Mouse (Mus musculus) CH12.LX (cell line): ENCODE results near the gene Prl4a1. TPM values are rescaled to one million over a fixed set of nuclear protein-coding genes. Genes with fewer than 3 reads are reported as not detected.
"Not testable (repeated sequence)": the region's sequence is repeated elsewhere in the genome, so short reads cannot be mapped to it uniquely, and the experiment has no call there.

Experiments used
- DNase-seq: peaks from one replicate; pipeline ENCODE4 v3.0.0-alpha.2; 2013; ENCODE audit errors: extremely low read depth
- H3K27ac ChIP-seq: 2 replicates; pipeline ENCODE4 v1.5.1; 2012; ENCODE audit warnings: low read depth, mild to moderate bottlenecking, control low read depth, moderate library complexity; ENCODE audit not compliant: insufficient read depth
- H3K27me3 ChIP-seq: replicated peaks from 2 replicates; pipeline ENCODE3; 2012; ENCODE audit warnings: inconsistent platforms
- H3K36me3 ChIP-seq, 2 experiments: replicated peaks in 1 of 2; 2 replicates each; pipeline versions ENCODE3 to v1.6.1; 2012; ENCODE audit warnings: inconsistent platforms in 1 of 2, low read length in 1 of 2, mild to moderate bottlenecking in 1 of 2, mixed read lengths in 1 of 2, moderate library complexity in 1 of 2; ENCODE audit not compliant: control insufficient read depth in 1 of 2, insufficient read depth in 1 of 2
- H3K4me1 ChIP-seq, 2 experiments: 2 replicates each; pipeline ENCODE4 v1.6.1; 2012; ENCODE audit warnings: inconsistent platforms in 1 of 2, moderate library complexity in 1 of 2; ENCODE audit not compliant: insufficient read depth in 2 of 2, control insufficient read depth in 1 of 2
- H3K4me2 ChIP-seq: 2 replicates; pipeline ENCODE4 v1.6.1; 2012; ENCODE audit warnings: low read depth, mild to moderate bottlenecking, control low read depth; ENCODE audit not compliant: poor library complexity, insufficient read depth, severe bottlenecking
- H3K4me3 ChIP-seq, 3 experiments: fragments of 150-350 bp in 1 of 3; sonication (generic) in 1 of 3; replicated peaks in 1 of 3; 2 replicates each; pipeline versions ENCODE3 to v1.5.1; 2011 to 2012; ENCODE audit warnings: low read depth in 2 of 3, low read length in 2 of 3, mild to moderate bottlenecking in 2 of 3, moderate library complexity in 2 of 3, control low read depth in 1 of 3, improper control_type of control experiment in 1 of 3, inconsistent platforms in 1 of 3, mixed read lengths in 1 of 3; ENCODE audit not compliant: poor library complexity in 1 of 3
- H3K79me2 ChIP-seq: replicated peaks from 2 replicates; pipeline ENCODE4 v1.6.1; 2012; ENCODE audit warnings: mild to moderate bottlenecking, moderate library complexity; ENCODE audit not compliant: control insufficient read depth, poor library complexity, insufficient read depth, severe bottlenecking; ENCODE audit errors: extremely low read depth
- H3K9ac ChIP-seq: 2 replicates; pipeline ENCODE4 v1.6.1; 2012; ENCODE audit warnings: low read depth, mild to moderate bottlenecking, control low read depth, moderate library complexity; ENCODE audit not compliant: insufficient read depth
- H3K9me3 ChIP-seq: replicated peaks from 2 replicates; pipeline ENCODE3; 2012; ENCODE audit warnings: low read length, inconsistent platforms, mixed read lengths
- E2F4 ChIP-seq: IDR thresholded peaks from 2 replicates; pipeline ENCODE4 v1.6.1; 2011; ENCODE audit warnings: low read depth, low read length, improper control_type of control experiment; ENCODE audit not compliant: insufficient replicate concordance
- ETS1 ChIP-seq: conservative IDR thresholded peaks from 2 replicates; pipeline ENCODE4 v1.6.1; 2012; ENCODE audit warnings: low read depth, mild to moderate bottlenecking, inconsistent platforms, low read length, improper control_type of control experiment, moderate library complexity
- GABPA ChIP-seq: IDR thresholded peaks from 2 replicates; pipeline ENCODE4 v1.6.1; 2012; ENCODE audit warnings: low read depth, low read length, improper control_type of control experiment, inconsistent platforms; ENCODE audit not compliant: insufficient replicate concordance
- IRF4 ChIP-seq: IDR thresholded peaks from 2 replicates; pipeline ENCODE4 v1.6.1; 2014; ENCODE audit warnings: low read depth, mild to moderate bottlenecking, inconsistent platforms, low read length, improper control_type of control experiment
- JUN ChIP-seq: IDR thresholded peaks from 2 replicates; pipeline ENCODE4 v1.6.1; 2011; ENCODE audit warnings: low read depth, mild to moderate bottlenecking, low read length, improper control_type of control experiment, moderate library complexity; ENCODE audit not compliant: insufficient read depth
- MAFK ChIP-seq: IDR thresholded peaks from 2 replicates; pipeline ENCODE4 v1.6.1; 2011; ENCODE audit warnings: low read length, improper control_type of control experiment; ENCODE audit not compliant: insufficient replicate concordance
- MAZ ChIP-seq: IDR thresholded peaks from 2 replicates; pipeline ENCODE4 v1.6.1; 2012; ENCODE audit warnings: low read depth, mild to moderate bottlenecking, inconsistent platforms, low read length, improper control_type of control experiment, moderate library complexity
- MXI1 ChIP-seq: IDR thresholded peaks from 2 replicates; pipeline ENCODE4 v1.6.1; 2011; ENCODE audit warnings: mild to moderate bottlenecking, low read depth, low read length, improper control_type of control experiment
- PAX5 ChIP-seq: IDR thresholded peaks from 2 replicates; pipeline ENCODE4 v1.6.1; 2012; ENCODE audit warnings: low read length, inconsistent platforms, mixed read lengths
- POLR2AphosphoS2 ChIP-seq: IDR thresholded peaks from 2 replicates; pipeline ENCODE4 v1.6.1; 2011; ENCODE audit warnings: low read depth, low read length, improper control_type of control experiment
- RCOR1 ChIP-seq: conservative IDR thresholded peaks from 2 replicates; pipeline ENCODE4 v1.6.1; 2012; ENCODE audit warnings: low read depth, mild to moderate bottlenecking, inconsistent platforms, low read length, improper control_type of control experiment
- USF1 ChIP-seq: IDR thresholded peaks from 2 replicates; pipeline ENCODE4 v1.6.1; 2014; ENCODE audit warnings: low read depth, mild to moderate bottlenecking, inconsistent platforms, low read length, improper control_type of control experiment
- USF2 ChIP-seq: conservative IDR thresholded peaks from 2 replicates; pipeline ENCODE4 v1.6.1; 2011; ENCODE audit warnings: low read depth, low read length, improper control_type of control experiment
- ZC3H11A ChIP-seq: IDR thresholded peaks from 2 replicates; pipeline ENCODE4 v1.6.1; 2012; ENCODE audit warnings: low read depth, mild to moderate bottlenecking, inconsistent platforms, low read length, improper control_type of control experiment
- ZKSCAN1 ChIP-seq: IDR thresholded peaks from 2 replicates; pipeline ENCODE4 v1.6.1; 2012; ENCODE audit warnings: low read depth, inconsistent platforms, low read length, improper control_type of control experiment, borderline replicate concordance
- ZMIZ1 ChIP-seq: IDR thresholded peaks from 2 replicates; pipeline ENCODE4 v1.6.1; 2012; ENCODE audit warnings: low read depth, mild to moderate bottlenecking, inconsistent platforms, low read length, improper control_type of control experiment
- dilution Hi-C: fragments of 300-500 bp; cut with MboI; formaldehyde crosslinking; loops from 2 replicates; pipeline ENCODE4 v1.14.3; 2020; ENCODE audit warnings: low sequenced_read_pairs; ENCODE audit not compliant: extremely low pct_unique_long_range_greater_than_20kb, extremely low pct_ligation_motif_present
- in situ Hi-C: fragments of 300-500 bp; cut with MboI; formaldehyde crosslinking; loops from 3 replicates; pipeline ENCODE4 v1.14.3; 2019; ENCODE audit warnings: low sequenced_read_pairs, low pct_ligation_motif_present, low pct_unique_long_range_greater_than_20kb, mixed read lengths
- polyA plus RNA-seq: library from polyadenylated mRNA; unstranded; fragments of >175 nt; gene quantifications from 2 replicates; pipeline ENCODE4 v1.2.1, GENCODE M21; 2012; ENCODE audit warnings: low read depth; ENCODE audit not compliant: insufficient read length
- total RNA-seq, 2 experiments: library from RNA; depleted of rRNA; stranded (reverse); fragments of 300-350 nt in 1 of 2; fragments of >200 nt in 1 of 2; gene quantifications; 2 replicates each; pipeline ENCODE4 v1.2.3; 2012 to 2014

Gene Prl4a1
- total and polyA plus RNA-seq, 3 experiments = not detected

DNA sequence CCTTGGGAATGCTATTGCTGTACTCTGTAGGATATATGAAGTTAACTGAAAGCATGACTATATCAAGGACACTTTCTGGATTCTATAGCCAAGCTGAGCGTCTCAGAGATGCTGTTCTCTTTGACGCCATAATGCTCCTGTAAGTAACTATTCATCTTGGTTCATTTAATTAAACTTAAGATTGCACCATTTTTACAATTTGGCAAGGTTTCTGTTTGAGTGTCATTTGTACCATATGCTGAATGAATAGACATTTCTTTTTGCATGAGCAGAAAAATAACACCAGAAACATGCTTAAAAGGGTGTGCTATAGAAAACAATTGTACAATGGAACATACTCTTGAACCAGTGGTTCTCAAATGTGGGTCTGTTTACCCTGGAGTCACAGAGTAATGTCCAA is 38.4 kb upstream of the Prl4a1 start:
- H3K4me1 ChIP-seq = no peaks in the 10 kb centered on the region
- TF ChIP-seq MAFK = no peak
- TF ChIP-seq IRF4 = no peak
- TF ChIP-seq ETS1 = no peak
- no peak for TF ChIP-seq ZKSCAN1
- no peak for TF ChIP-seq USF2
- no peak for TF ChIP-seq ZMIZ1
- TF ChIP-seq JUN = no peak
- no peak for TF ChIP-seq RCOR1
- TF ChIP-seq MAZ = no peak
- TF ChIP-seq GABPA = no peak
- TF ChIP-seq POLR2AphosphoS2 = no peak
- no peak for TF ChIP-seq MXI1
- no peak for TF ChIP-seq ZC3H11A
- TF ChIP-seq PAX5 = no peak
- no peak for TF ChIP-seq USF1
- no peak for TF ChIP-seq E2F4
- TF ChIP-seq, all 38 proteins: peak for 0
- dilution Hi-C loops = no loop called here
- no peaks in the 10 kb centered on the region for H3K9me3 ChIP-seq
- no peak overlapping the region for H3K4me3 ChIP-seq
- no peak overlapping the region for H3K27ac ChIP-seq
- H3K9ac ChIP-seq = no peak overlapping the region
- H3K4me2 ChIP-seq = no peak overlapping the region
- H3K36me3 ChIP-seq = no peaks in the 10 kb centered on the region
- no peaks in the 10 kb centered on the region for H3K79me2 ChIP-seq
- no peaks in the 10 kb centered on the region for H3K27me3 ChIP-seq
- DNase-seq = no peak
- in situ Hi-C loops = no loop called here

DNA sequence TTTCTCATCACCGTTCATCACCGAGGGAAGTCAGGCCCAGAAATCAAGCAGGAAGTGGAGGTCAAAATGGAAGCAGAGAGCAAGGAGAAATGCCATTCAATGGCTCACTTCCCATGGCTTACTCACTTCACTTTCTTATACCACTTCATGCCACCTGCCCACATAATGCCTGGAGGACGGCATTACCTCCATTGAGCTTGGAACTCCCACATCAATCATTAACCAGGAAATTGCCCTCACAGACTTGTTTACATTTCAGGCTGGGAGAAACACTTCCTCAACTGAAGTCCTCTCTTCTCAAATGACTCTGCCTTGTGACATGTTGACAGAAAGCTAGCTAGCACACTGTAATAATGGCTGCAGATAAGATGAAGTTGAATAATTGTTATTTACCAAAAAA is 19.5 kb upstream of the Prl4a1 start:
- H3K4me2 ChIP-seq, dilution Hi-C loops, H3K9me3 ChIP-seq, H3K79me2 ChIP-seq, H3K4me3 ChIP-seq, H3K9ac ChIP-seq, DNase-seq, H3K27ac ChIP-seq, H3K27me3 ChIP-seq, in situ Hi-C loops, H3K36me3 ChIP-seq, H3K4me1 ChIP-seq: not testable (repeated sequence)
